Mouse (Mus musculus) bone marrow, adult 2 months (tissue): ENCODE results near the gene Rgs9.

Experiments used
- CTCF ChIP-seq: fragments of 200-500 bp; IDR thresholded peaks from 2 replicates; pipeline ENCODE4 v1.5.1; 2011; ENCODE audit warnings: low read length, control low read depth; ENCODE audit not compliant: control insufficient read depth, insufficient read depth
- POLR2A ChIP-seq: fragments of 200-500 bp; IDR thresholded peaks from 2 replicates; pipeline ENCODE4 v1.6.1; 2011; ENCODE audit warnings: low read depth, mild to moderate bottlenecking, control low read depth, low read length, borderline replicate concordance; ENCODE audit not compliant: control insufficient read depth

- TF ChIP-seq CTCF (no peak), POLR2A (no peak)
Measured at GRCm38 (mm10) chr11:109292056-109292455, 5.9 kb downstream of the Rgs9 start.
